Mouse (Mus musculus): ENCODE data around the gene Itgad.
"Not testable (repeated sequence)": the region's sequence is repeated elsewhere in the genome, so short reads cannot be mapped to it uniquely, and the experiment has no call there.

The Itgad gene

GRCm38 (mm10) chr7:128154076-128154475 lies at the start of gene Itgad:
Gene Itgad (plus strand): TSS chr7:128154376.
- DNase-seq (ENCODE audit: low read depth): no peak

- no peak for DNase-seq (ENCODE audit: low read depth)
Measured at GRCm38 (mm10) chr7:128105246-128105645, 48.9 kb upstream of the Itgad start.

- no peak for DNase-seq (ENCODE audit: low read depth)
Measured at GRCm38 (mm10) chr7:128107462-128107861, 46.7 kb upstream of the Itgad start.

- no peak for DNase-seq (ENCODE audit: low read depth)
Measured at GRCm38 (mm10) chr7:128110314-128110713, 43.9 kb upstream of the Itgad start.

GRCm38 (mm10) chr7:128112131-128112530 lies 42.0 kb upstream of the Itgad start:
- no peak for DNase-seq (ENCODE audit: low read depth)

- no peak for DNase-seq (ENCODE audit: low read depth)
Measured at GRCm38 (mm10) chr7:128114371-128115105, 39.6 kb upstream of the Itgad start.

- DNase-seq (ENCODE audit: low read depth): no peak
Measured at GRCm38 (mm10) chr7:128115211-128115958, 38.8 kb upstream of the Itgad start.

- DNase-seq (ENCODE audit: low read depth): no peak
Measured at GRCm38 (mm10) chr7:128116396-128116795, 37.8 kb upstream of the Itgad start.

- no peak for DNase-seq (ENCODE audit: low read depth)
Measured at GRCm38 (mm10) chr7:128119726-128120490, 34.3 kb upstream of the Itgad start.

- DNase-seq (ENCODE audit: low read depth): no peak
Measured at GRCm38 (mm10) chr7:128128741-128129720, 25.1 kb upstream of the Itgad start, which contains the start of gene Itgax. Gene Itgax (plus strand): TSS chr7:128129547.

GRCm38 (mm10) chr7:128132148-128132547 lies 22.0 kb upstream of the Itgad start:
- no peak for DNase-seq (ENCODE audit: low read depth)

- no peak for DNase-seq (ENCODE audit: low read depth)
Measured at GRCm38 (mm10) chr7:128133596-128133995, 20.6 kb upstream of the Itgad start.

- DNase-seq (ENCODE audit: low read depth): no peak
Measured at GRCm38 (mm10) chr7:128136927-128137326, 17.2 kb upstream of the Itgad start.

GRCm38 (mm10) chr7:128139611-128140010 lies 14.6 kb upstream of the Itgad start:
- no peak for DNase-seq (ENCODE audit: low read depth)

GRCm38 (mm10) chr7:128150970-128151369 lies 3.2 kb upstream of the Itgad start:
- no peak for DNase-seq (ENCODE audit: low read depth)

- no peak for DNase-seq (ENCODE audit: low read depth)
Measured at GRCm38 (mm10) chr7:128154924-128155323, 748 bp downstream of the Itgad start.

- not testable (repeated sequence) for DNase-seq (ENCODE audit: low read depth)
Measured at GRCm38 (mm10) chr7:128158688-128159354, 4.6 kb downstream of the Itgad start.

- DNase-seq (ENCODE audit: low read depth): no peak
Measured at GRCm38 (mm10) chr7:128164001-128164400, 9.8 kb downstream of the Itgad start.

GRCm38 (mm10) chr7:128166391-128166790 lies 12.2 kb downstream of the Itgad start:
- no peak for DNase-seq (ENCODE audit: low read depth)

GRCm38 (mm10) chr7:128169996-128170395 lies 15.8 kb downstream of the Itgad start:
- no peak for DNase-seq (ENCODE audit: low read depth)

GRCm38 (mm10) chr7:128178385-128178784 lies 24.2 kb downstream of the Itgad start:
- DNase-seq (ENCODE audit: low read depth): no peak
